Mouse (Mus musculus) urinary bladder, postnatal 4 days (tissue): Measurements from ENCODE around the gene Fscn2.
"Not testable (repeated sequence)": the region's sequence is repeated elsewhere in the genome, so short reads cannot be mapped to it uniquely, and the experiment has no call there.

ENCODE experiments used
- DNase-seq, 2 experiments: peaks; one replicate each; pipeline ENCODE4 v3.0.0; 2021 to 2022; ENCODE audit warnings: low spot score in 2 of 2

Gene Fscn2

DNA sequence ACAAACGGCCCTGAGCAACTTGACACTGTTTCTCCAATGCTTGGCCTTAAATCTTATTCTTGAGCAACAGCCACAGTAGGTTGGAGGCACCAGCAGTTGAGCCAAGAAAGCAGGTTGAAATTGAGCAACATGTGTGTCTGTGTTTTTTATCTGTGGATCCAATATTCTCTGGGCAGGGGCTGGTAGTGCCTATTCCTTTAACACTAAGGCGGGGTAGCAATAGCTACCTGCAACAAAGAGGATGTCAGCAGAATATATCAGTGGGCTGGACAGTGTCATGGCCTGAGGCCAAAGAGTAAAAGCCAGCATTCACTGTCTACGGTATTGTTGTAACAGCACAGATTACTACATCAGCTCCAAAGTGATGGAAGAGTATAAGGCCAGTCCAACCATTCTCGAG, 34.3 kb downstream of the Fscn2 start:
- no peak for DNase-seq

- DNase-seq: no peak
These were observed 36.3 kb downstream of the Fscn2 start for GRCm38 (mm10) chr11:120397602-120398001.

- DNase-seq: no peak
These were observed 38.0 kb downstream of the Fscn2 start for GRCm38 (mm10) chr11:120399319-120399718.

GRCm38 (mm10) chr11:120404814-120405213, 43.5 kb downstream of the Fscn2 start:
- DNase-seq: no peak

DNA sequence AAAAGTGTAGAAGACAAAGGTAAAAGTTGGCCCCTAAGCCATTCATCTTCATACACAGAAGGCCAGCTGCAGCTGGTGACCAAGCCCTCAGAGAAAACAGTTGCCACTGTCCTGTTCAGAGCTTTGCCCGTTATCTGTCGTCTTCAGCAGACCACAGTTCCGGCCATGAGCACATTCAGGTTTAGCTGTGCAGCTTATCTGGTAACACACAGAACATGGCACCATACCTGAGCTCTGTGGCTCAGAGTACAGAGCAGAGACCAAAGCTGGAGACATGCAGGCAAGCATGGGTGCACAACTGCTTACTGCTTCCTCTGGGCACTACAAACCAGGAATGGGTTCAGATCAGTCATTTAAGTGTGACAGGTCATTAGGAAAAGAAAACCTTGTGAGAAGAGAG, 44.5 kb downstream of the Fscn2 start:
- DNase-seq: no peak

DNA sequence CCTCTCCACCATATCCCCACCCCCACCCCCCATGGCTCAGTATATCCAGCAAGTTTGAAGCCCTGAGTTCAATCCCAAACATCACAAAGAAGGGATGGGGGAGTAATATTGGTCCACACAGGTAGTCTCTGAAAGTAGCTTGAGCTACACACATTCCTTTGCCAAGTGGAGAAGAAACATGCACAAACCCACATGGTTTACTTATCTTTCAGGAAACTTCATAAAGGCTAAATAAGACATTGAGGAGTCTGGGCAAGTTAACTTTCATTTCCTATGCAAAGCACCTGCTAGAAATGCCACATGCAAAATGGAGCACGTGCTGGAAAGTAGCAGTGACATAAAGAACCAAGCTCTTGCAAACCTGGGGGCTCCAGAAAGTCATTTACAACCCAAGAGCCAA, 45.1 kb downstream of the Fscn2 start:
- DNase-seq: no peak

- DNase-seq: not testable (repeated sequence)
These were observed 52.3 kb downstream of the Fscn2 start for GRCm38 (mm10) chr11:120413621-120414020.
